Mouse (Mus musculus) heart, embryonic 11.5 days (tissue): ENCODE data around the gene Dusp13. TPM values are rescaled to one million over a fixed set of nuclear protein-coding genes. Genes with fewer than 3 reads are reported as not detected.

Experiments used
- ATAC-seq: fragments of 200-750 bp; cut with Nextera tagmentation; replicated peaks from 2 replicates; pipeline ENCODE4 v1.8.0; 2017; ENCODE audit warnings: moderate library complexity; ENCODE audit not compliant: insufficient number of reproducible peaks, low FRiP score, low TSS enrichment
- H3K27ac ChIP-seq: fragments of 300-500 bp; sonication (generic); 2 replicates; pipeline ENCODE4 v1.5.1; 2014; ENCODE audit warnings: mild to moderate bottlenecking, low read depth, low read length
- H3K27me3 ChIP-seq: fragments of 300-500 bp; sonication (generic); 2 replicates; pipeline ENCODE4 v1.6.1; 2014; ENCODE audit warnings: mild to moderate bottlenecking, low read length, mixed read lengths; ENCODE audit not compliant: control insufficient read depth, insufficient read depth
- H3K36me3 ChIP-seq: fragments of 300-500 bp; sonication (generic); 2 replicates; pipeline ENCODE4 v1.6.1; 2014; ENCODE audit warnings: mild to moderate bottlenecking, low read length, moderate library complexity, mixed read lengths; ENCODE audit not compliant: control insufficient read depth, insufficient read depth
- H3K4me1 ChIP-seq: fragments of 300-500 bp; sonication (generic); 2 replicates; pipeline ENCODE4 v1.6.1; 2014; ENCODE audit warnings: low read length; ENCODE audit not compliant: control insufficient read depth, insufficient read depth
- H3K4me2 ChIP-seq: fragments of 300-500 bp; sonication (generic); 2 replicates; pipeline ENCODE4 v1.6.1; 2014; ENCODE audit warnings: mild to moderate bottlenecking, moderate library complexity
- H3K4me3 ChIP-seq: fragments of 300-500 bp; sonication (generic); 2 replicates; pipeline ENCODE4 v1.5.1; 2014; ENCODE audit warnings: low read depth, low read length
- H3K9ac ChIP-seq: fragments of 300-500 bp; sonication (generic); 2 replicates; pipeline ENCODE4 v1.6.1; 2014; ENCODE audit warnings: mild to moderate bottlenecking, low read depth, low read length, moderate library complexity
- H3K9me3 ChIP-seq: fragments of 300-500 bp; sonication (generic); replicated peaks from 2 replicates; pipeline ENCODE4 v1.6.1; 2016; ENCODE audit warnings: low read length; ENCODE audit not compliant: control insufficient read depth
- WGBS: fragments of 180-500 bp; shearing (Covaris S2); extraction: QIAGEN DNeasy Blood & Tissue Kit; methylation state at CpG from one replicate; pipeline ENCODE4 v1.1.7; 2014; ENCODE audit not compliant: insufficient replicate concordance; 5-methylcytosine and 5-hydroxymethylcytosine counted together
- polyA plus RNA-seq: library from polyadenylated mRNA; unstranded; fragments of >200 nt; fragmentation: Nextera tagmentation; extraction: Ambion mirVana; gene quantifications from 2 replicates; pipeline ENCODE4 v1.2.1, GENCODE M21; 2014

Gene Dusp13
- not detected in 2 replicates for polyA plus RNA-seq

- Histone ChIP-seq H3K9me3 (no peaks in the 10 kb centered on the region), H3K9ac (peak within 1 kb of the TSS; percentile 83), H3K36me3 (no peaks in the 10 kb centered on the region), H3K27ac (peak within 1 kb of the TSS; percentile 71), H3K27me3 (no peaks in the 10 kb centered on the region), H3K4me2 (peak within 1 kb of the TSS; percentile 82), H3K4me3 (peak within 1 kb of the TSS; percentile 84), H3K4me1 (peaks cover 7% of the 10 kb centered on the region; the same call in 1 of the 2 replicates)
- ATAC-seq, result peak; percentile 64
- WGBS, result under 1% methylated on average over 26 of the region's 26 CpGs
Observed at GRCm38 (mm10) chr14:21750881-21751542, at the start of gene Dusp13. TSS of gene Dusp13 (minus strand) at chr14:21751181.

GRCm38 (mm10) chr14:21800641-21801040 lies 49.7 kb upstream of the Dusp13 start:
- H3K27me3 ChIP-seq, result no peaks in the 10 kb centered on the region
- H3K9me3 ChIP-seq, result no peaks in the 10 kb centered on the region
- H3K4me2 ChIP-seq, result no peak overlapping the region
- no peak overlapping the region for H3K4me3 ChIP-seq
- no peak for ATAC-seq
- H3K4me1 ChIP-seq, result no peaks in the 10 kb centered on the region
- no peaks in the 10 kb centered on the region for H3K36me3 ChIP-seq
- H3K9ac ChIP-seq, result no peak overlapping the region
- no peak overlapping the region for H3K27ac ChIP-seq
- 94% methylated on average over 4 of the region's 4 CpGs for WGBS

- Histone ChIP-seq H3K4me1 (no peaks in the 10 kb centered on the region), H3K9ac (no peak overlapping the region), H3K4me2 (no peak overlapping the region), H3K27ac (no peak overlapping the region), H3K4me3 (no peak overlapping the region), H3K9me3 (no peaks in the 10 kb centered on the region), H3K36me3 (peaks cover 5% of the 10 kb centered on the region), H3K27me3 (no peaks in the 10 kb centered on the region)
- 91% methylated on average over 6 of the region's 6 CpGs for WGBS
- ATAC-seq, result no peak
Observed at GRCm38 (mm10) chr14:21792250-21792649, 41.3 kb upstream of the Dusp13 start.

GRCm38 (mm10) chr14:21791722-21792121 lies 40.7 kb upstream of the Dusp13 start:
- peaks cover 5% of the 10 kb centered on the region for H3K36me3 ChIP-seq
- H3K4me1 ChIP-seq, result no peaks in the 10 kb centered on the region
- no peak overlapping the region for H3K4me3 ChIP-seq
- no peak overlapping the region for H3K9ac ChIP-seq
- H3K27ac ChIP-seq, result no peak overlapping the region
- H3K9me3 ChIP-seq, result no peaks in the 10 kb centered on the region
- H3K4me2 ChIP-seq, result no peak overlapping the region
- no peaks in the 10 kb centered on the region for H3K27me3 ChIP-seq
- no peak for ATAC-seq
- 83% methylated on average over 4 of the region's 4 CpGs for WGBS

GRCm38 (mm10) chr14:21790585-21791251 lies 39.7 kb upstream of the Dusp13 start:
- Histone ChIP-seq H3K27ac (no peak overlapping the region), H3K27me3 (no peaks in the 10 kb centered on the region), H3K9ac (no peak overlapping the region), H3K4me1 (no peaks in the 10 kb centered on the region), H3K4me2 (no peak overlapping the region), H3K4me3 (no peak overlapping the region), H3K36me3 (peaks cover 5% of the 10 kb centered on the region), H3K9me3 (no peaks in the 10 kb centered on the region)
- no peak for ATAC-seq
- WGBS, result 87% methylated on average over 9 of the region's 9 CpGs

- Histone ChIP-seq H3K4me2 (no peak overlapping the region), H3K4me1 (no peaks in the 10 kb centered on the region), H3K27me3 (no peaks in the 10 kb centered on the region), H3K27ac (no peak overlapping the region), H3K4me3 (no peak overlapping the region), H3K9me3 (no peaks in the 10 kb centered on the region), H3K36me3 (peaks cover 8% of the 10 kb centered on the region), H3K9ac (no peak overlapping the region)
- WGBS, result 89% methylated on average over 5 of the region's 5 CpGs
- ATAC-seq, result no peak
Observed at GRCm38 (mm10) chr14:21788121-21788520, 37.1 kb upstream of the Dusp13 start.

GRCm38 (mm10) chr14:21787374-21787773 lies 36.4 kb upstream of the Dusp13 start:
- Histone ChIP-seq H3K27me3 (no peaks in the 10 kb centered on the region), H3K4me3 (no peak overlapping the region), H3K27ac (no peak overlapping the region), H3K36me3 (peaks cover 5% of the 10 kb centered on the region), H3K9ac (no peak overlapping the region), H3K4me1 (no peaks in the 10 kb centered on the region), H3K4me2 (no peak overlapping the region), H3K9me3 (no peaks in the 10 kb centered on the region)
- WGBS, result 79% methylated on average over 3 of the region's 3 CpGs
- no peak for ATAC-seq

GRCm38 (mm10) chr14:21786500-21786899 lies 35.5 kb upstream of the Dusp13 start:
- H3K4me3 ChIP-seq, result no peak overlapping the region
- H3K4me1 ChIP-seq, result no peaks in the 10 kb centered on the region
- no peak overlapping the region for H3K9ac ChIP-seq
- WGBS, result 87% methylated on average over 4 of the region's 4 CpGs
- no peak for ATAC-seq
- no peak overlapping the region for H3K27ac ChIP-seq
- H3K27me3 ChIP-seq, result no peaks in the 10 kb centered on the region
- no peaks in the 10 kb centered on the region for H3K9me3 ChIP-seq
- no peak overlapping the region for H3K4me2 ChIP-seq
- H3K36me3 ChIP-seq, result 0 out of 2 replicates have a peak, but pooled peaks cover 2% of the 10 kb centered on the region
